Mouse (Mus musculus) thymus, postnatal 4 days (tissue): ENCODE measurements around the gene St6galnac3.
A peak's percentile ranks its signal among the peaks of the same experiment; 100 is the strongest.

Experiments
- DNase-seq: peaks from one replicate; pipeline ENCODE4 v3.0.0; 2021

St6galnac3 gene

GRCm38 (mm10) chr3:153733364-153734159, 8.6 kb upstream of the St6galnac3 start:
- no peak for DNase-seq

GRCm38 (mm10) chr3:153732749-153733148, 7.8 kb upstream of the St6galnac3 start:
- no peak for DNase-seq

DNA sequence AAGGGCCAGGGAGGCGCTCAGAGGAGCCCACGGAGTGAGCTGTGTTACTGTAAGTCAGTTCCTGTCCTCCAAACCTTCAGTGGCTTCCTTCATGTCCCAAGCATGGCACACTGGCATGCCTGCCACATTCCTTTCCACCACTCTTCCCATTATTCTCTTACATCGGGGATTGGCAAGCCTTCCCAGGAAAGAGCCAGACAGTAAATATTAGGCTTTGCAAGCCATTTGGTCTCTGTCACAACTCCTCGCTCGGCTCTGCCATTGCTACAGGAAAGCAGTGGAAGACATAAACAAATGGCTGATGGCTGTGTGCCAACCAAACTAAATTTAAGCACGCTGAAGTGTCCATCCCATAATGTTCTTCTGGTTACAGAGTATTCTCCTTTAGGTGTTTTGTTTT, 7.1 kb upstream of the St6galnac3 start:
- no peak for DNase-seq

DNA sequence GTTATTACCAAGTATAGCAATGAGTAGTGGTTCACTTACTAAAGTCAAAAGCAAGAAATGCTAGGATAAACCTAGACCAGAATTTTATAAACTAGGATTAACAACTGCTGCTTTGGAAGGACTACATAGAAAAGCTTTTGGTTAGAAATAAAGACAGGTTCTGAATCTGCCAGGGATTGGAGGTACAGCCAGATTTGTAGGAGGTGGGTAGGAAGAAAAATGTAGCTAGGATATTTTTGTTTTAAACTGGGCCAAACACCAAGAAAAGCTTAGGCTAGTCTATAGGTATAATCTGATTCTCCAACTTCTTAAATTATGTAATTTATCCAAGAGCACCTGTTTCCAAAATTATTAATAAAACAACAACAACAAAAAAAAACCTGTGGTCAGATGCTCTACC, 3.6 kb upstream of the St6galnac3 start:
- DNase-seq = no peak

- no peak for DNase-seq
Observed at GRCm38 (mm10) chr3:153723467-153724079, 1.4 kb downstream of the St6galnac3 start.

GRCm38 (mm10) chr3:153721525-153721924, 3.4 kb downstream of the St6galnac3 start:
- DNase-seq = no peak

- DNase-seq = no peak
Observed at GRCm38 (mm10) chr3:153720922-153721321, 4.1 kb downstream of the St6galnac3 start.

GRCm38 (mm10) chr3:153720296-153720695, 4.7 kb downstream of the St6galnac3 start:
- no peak for DNase-seq

DNA sequence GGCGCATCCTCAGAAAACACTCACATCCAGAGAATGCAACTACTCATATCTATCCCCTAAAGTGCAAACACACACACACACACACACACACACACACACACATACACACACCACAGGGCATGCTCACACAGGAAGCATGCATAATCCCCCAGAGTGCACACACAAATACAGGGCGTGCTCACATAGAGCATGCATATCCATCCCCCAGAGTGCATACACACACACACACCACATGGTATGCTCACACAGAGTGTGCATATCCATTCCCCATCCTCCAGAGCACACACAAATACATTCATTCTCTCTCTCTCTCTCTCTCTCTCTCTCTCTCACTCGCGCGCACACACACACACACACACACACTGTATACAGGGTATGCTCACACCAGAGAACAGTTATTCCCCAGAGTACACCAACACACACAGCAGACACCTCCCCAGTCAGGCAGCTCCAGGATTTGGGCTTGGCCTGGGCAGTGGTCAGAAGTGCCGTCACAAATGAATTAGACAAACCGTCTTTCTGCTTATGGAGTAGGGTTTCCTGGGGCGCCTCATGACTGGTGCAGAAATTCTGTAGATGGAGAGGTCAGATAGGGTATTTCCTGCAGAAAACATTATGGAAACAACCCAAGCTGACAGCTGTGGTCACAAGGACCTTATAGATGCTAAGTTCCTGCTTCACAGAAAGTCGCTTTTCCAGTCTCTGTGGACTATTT, 5.6 kb downstream of the St6galnac3 start:
- DNase-seq = no peak

DNA sequence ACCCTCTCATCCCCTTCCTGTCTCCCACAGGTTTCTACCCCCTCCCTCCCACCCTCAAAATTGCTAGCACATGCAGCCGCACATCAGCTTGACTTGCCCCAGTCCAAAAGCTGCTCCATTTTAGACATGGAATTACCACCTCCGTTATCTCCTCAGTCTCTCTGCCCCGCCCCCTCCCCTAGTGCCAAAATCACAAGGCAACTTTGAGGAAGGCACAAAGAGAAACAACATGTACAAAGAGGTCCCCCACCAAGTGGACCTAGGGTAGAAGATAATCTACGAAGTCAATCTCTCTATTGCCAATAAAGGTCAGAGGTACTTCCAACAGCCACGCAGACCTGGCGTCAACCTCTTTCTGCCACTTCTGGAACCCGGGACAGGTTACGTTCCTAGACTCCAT, 6.2 kb downstream of the St6galnac3 start:
- peak; percentile 29 for DNase-seq

DNA sequence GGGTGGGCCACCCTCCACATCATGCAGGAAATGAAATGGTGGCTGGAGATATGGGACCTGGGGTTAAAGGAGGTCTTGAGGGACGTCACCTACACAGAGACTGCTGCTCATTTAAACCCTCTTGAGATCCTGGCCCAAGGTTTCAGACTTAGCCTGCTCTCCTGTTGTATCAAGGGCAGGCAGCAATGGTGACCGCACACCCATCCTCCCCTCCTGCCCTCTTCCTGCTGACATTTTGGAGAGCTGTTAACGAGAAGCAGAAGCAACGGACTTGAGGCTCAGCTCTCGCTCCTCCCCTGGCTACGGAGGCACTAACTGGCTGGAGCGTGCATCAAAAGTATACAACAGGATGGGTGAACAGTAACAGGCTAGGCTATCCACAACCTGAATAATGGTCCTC, 7.2 kb downstream of the St6galnac3 start:
- DNase-seq = no peak

GRCm38 (mm10) chr3:153715646-153716045, 9.3 kb downstream of the St6galnac3 start:
- DNase-seq = no peak

GRCm38 (mm10) chr3:153710545-153710944, 14.4 kb downstream of the St6galnac3 start:
- no peak for DNase-seq

GRCm38 (mm10) chr3:153707687-153708086, 17.3 kb downstream of the St6galnac3 start:
- no peak for DNase-seq

DNA sequence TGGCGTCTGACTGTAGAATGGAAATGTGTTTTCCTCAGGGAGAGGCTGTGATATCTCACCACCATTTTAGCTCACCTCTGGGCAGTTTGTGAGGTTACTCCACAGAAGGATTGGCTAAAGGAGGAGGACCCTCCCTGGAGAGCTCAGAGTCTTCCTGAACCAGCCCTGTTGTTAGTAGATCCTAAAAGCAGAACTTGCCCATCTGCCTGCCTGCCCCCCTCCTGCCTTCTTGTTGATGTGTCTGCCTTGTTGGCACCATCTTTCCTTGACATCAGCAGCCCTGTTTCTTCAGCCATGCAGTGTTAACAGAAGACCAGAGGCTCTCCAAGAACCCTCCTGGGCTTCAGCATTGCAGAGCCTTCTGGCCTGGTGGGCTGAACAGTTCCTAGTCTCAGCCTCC, 18.1 kb downstream of the St6galnac3 start:
- DNase-seq = no peak

DNA sequence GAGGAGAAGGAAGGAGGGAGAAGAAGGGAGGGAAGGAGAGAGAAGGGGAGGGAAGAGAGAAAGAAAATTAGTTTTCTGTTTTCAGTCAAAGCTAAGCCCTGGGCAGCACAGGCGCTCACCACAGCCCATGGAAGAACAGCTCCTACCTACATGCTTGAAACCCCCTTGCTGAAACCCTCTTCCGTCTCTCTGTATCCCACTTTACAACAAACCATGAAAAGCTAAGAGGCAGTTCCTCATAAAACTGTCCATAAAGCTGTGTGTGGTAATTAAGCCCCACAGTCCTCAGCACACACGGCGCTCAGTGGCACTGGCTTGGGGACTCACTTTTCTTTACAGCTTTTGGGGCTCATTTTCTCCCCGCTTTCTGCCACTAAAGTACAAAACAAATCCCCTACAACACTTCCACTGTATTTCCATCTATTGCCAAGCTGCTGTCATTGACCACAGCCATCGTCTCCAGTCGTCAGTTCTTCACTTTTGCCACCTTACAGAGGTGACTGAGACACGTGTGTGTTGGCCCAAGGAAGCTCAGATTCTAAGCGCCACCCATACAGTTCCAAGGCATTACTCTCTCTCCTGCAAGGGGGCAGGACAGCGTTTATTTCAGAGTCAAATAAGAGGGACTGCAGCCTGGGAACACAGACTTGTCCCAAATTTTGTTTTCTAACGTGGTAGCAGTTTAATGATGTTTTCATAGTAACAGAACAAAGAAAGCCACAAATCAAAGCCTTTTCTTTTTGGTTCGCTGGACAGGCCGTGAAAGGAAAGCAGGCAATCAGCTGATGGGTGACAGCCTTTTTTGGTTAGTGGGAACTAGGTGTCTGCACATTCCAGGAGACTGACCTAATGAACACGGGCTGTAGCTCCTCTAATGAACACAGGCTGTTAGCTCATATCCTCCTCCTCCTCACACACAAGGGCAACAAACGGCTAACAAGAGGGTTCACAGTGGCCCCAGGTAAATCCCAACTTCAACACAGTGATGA, 22.9 kb downstream of the St6galnac3 start:
- no peak for DNase-seq

DNA sequence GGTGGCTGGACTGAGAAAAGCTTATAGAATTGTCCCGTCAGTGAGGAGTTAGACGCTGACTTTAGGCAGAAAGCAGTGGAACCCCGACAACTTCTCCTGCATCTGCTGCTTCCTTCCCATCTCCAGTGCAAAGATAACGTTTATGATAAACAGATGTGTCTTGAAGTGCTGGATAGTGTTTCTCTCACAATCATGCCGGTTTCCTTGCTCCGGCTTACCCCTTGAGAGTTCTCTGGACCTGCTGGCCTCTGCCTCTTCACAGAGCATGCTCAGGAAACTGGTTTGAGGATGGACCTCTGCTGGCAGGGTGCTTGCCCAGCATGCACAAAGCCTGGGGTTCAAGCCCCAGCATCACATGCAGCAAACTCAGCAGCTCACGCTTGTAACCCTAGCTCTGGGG, 23.8 kb downstream of the St6galnac3 start:
- no peak for DNase-seq

- DNase-seq = no peak
Observed at GRCm38 (mm10) chr3:153699086-153699485, 25.9 kb downstream of the St6galnac3 start.

DNA sequence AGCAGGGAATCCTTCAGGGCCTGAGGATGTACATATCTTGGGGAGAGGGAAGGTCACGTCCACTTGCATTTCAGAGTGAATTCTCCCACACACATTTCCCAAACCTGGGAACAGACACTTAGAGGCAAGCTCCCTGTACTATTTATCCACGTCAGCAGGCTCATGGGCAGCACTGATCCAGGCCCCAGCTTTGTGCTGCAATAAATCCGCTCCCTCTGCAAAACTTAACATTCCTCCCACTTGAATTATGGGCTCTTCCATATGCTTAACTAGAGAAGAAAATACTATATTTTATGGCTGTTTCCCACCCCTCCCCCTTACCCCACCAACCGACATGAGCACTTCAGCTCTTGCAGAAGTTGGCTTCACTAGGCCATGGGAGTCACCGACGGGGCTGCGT, 32.0 kb downstream of the St6galnac3 start:
- no peak for DNase-seq

DNA sequence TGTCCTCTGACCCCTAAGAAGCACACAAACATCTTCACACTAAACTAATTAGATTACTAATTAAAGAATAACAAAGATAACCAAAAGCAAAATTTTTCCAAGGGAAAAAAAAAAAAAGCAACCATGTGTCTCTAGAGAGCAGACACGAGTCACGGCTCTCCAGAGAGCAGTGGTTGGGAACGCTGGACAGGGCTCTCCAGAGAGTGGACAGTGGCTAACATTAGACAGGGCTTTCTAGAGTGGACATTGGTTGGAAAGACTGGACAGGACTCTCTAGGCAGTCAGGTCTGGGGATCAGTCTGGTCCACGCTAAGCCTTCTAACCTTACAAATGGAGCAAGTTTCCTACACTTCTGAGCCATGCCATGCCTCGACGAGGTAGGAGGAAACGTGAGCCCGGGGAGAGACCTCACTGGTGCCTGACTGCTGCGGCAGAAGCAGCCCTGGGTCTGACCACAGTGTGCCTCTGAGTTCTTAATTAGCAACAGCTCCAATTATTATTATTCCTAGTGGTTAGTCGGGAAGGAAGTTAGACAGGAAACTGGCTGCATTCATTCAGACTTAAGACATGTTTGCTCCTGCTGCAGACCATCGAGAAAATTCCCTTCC, 32.7 kb downstream of the St6galnac3 start:
- no peak for DNase-seq

GRCm38 (mm10) chr3:153691537-153691936, 33.4 kb downstream of the St6galnac3 start:
- no peak for DNase-seq

DNA sequence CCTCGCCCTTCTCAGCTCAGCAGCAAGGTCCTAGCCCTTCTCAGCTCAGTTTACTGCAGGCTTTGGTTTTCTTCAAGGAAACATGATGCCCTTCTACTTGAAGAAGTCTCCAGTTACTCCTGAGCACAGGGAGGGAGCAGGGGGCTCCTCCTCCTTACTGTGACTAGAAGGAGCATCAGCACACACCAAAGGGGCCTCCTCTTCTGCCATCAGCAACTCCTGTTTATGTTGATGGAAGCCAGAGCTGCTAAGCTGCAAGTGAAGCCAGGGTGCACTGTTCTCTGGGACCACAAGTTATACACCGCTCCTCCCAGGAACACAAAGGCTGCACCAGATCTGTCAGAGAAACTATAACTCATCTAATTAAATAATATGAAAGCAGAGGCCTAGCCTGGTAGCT, 34.4 kb downstream of the St6galnac3 start:
- DNase-seq = no peak
